Mouse (Mus musculus) heart, postnatal 0 days (tissue): ENCODE measurements at regions not wholly inside any gene's neighbourhood (a gene's known extent, or its start where the extent isn't known, plus 50 kb on each side); places are given as distances from the start of the nearest gene placed in this dataset.

Experiments
- CTCF ChIP-seq: IDR thresholded peaks from 2 replicates; pipeline ENCODE4 v1.5.1; 2016; ENCODE audit warnings: antibody characterized with exemption, control low read depth, low read depth
- EP300 ChIP-seq: IDR thresholded peaks from 2 replicates; pipeline ENCODE4 v1.6.1; 2016; ENCODE audit warnings: antibody characterized with exemption, low read depth

- TF ChIP-seq CTCF: no peak
- no peak for TF ChIP-seq EP300
Observed at GRCm38 (mm10) chr3:133677892-133678291, 133.0 kb upstream of the Tet2 start.
